Mouse (Mus musculus): Measurements from ENCODE around the gene Pmch. TPM values are rescaled to one million over a fixed set of nuclear protein-coding genes. Genes with fewer than 3 reads are reported as not detected.

Pmch gene
- polyA plus RNA-seq, 1 experiment from 2014 or later = 0.26 TPM

- Histone ChIP-seq H3K27ac (ENCODE audit: low read length) (no peak overlapping the region), H3K36me3 (ENCODE audit: insufficient read depth, low read length) (peaks cover 5% of the 10 kb centered on the region; the same call in 1 of the 2 replicates), H3K9ac (replicated peaks; ENCODE audit: low read length) (no peak overlapping the region), H3K27me3 (ENCODE audit: insufficient read depth, low read length) (no peaks in the 10 kb centered on the region), H3K4me2 (replicated peaks; ENCODE audit: low read depth, low read length) (no peak overlapping the region), H3K9me3 (ENCODE audit: low read length) (no peaks in the 10 kb centered on the region), H3K4me1 (ENCODE audit: insufficient read depth, low read length) (no peaks in the 10 kb centered on the region), H3K4me3 (ENCODE audit: low read length) (no peak overlapping the region)
- ATAC-seq (ENCODE audit: low FRiP score, low TSS enrichment) = no peak
- 90% methylated on average over 2 of the region's 2 CpGs for WGBS
These were observed 22.4 kb downstream of the Pmch start for GRCm38 (mm10) chr10:88113290-88113689.

GRCm38 (mm10) chr10:88119721-88120120 is 28.8 kb downstream of the Pmch start:
- ATAC-seq (ENCODE audit: low FRiP score, low TSS enrichment) = no peak
- H3K9me3 ChIP-seq (ENCODE audit: low read length) = no peaks in the 10 kb centered on the region
- no peaks in the 10 kb centered on the region for H3K27me3 ChIP-seq (ENCODE audit: insufficient read depth, low read length)
- no peak overlapping the region for H3K4me3 ChIP-seq (ENCODE audit: low read length)
- peaks cover 4% of the 10 kb centered on the region; the same call in 1 of the 2 replicates for H3K36me3 ChIP-seq (ENCODE audit: insufficient read depth, low read length)
- H3K9ac ChIP-seq (replicated peaks; ENCODE audit: low read length) = no peak overlapping the region
- H3K4me1 ChIP-seq (ENCODE audit: insufficient read depth, low read length) = no peaks in the 10 kb centered on the region
- H3K27ac ChIP-seq (ENCODE audit: low read length) = no peak overlapping the region
- no peak overlapping the region for H3K4me2 ChIP-seq (replicated peaks; ENCODE audit: low read depth, low read length)

- 95% methylated on average over 16 of the region's 16 CpGs for WGBS
- Histone ChIP-seq H3K9me3 (ENCODE audit: low read length) (no peaks in the 10 kb centered on the region), H3K36me3 (ENCODE audit: insufficient read depth, low read length) (peaks cover 3% of the 10 kb centered on the region; the same call in 1 of the 2 replicates), H3K4me1 (ENCODE audit: insufficient read depth, low read length) (no peaks in the 10 kb centered on the region), H3K4me3 (ENCODE audit: low read length) (no peak overlapping the region), H3K27ac (ENCODE audit: low read length) (no peak overlapping the region), H3K4me2 (replicated peaks; ENCODE audit: low read depth, low read length) (no peak overlapping the region), H3K27me3 (ENCODE audit: insufficient read depth, low read length) (no peaks in the 10 kb centered on the region), H3K9ac (replicated peaks; ENCODE audit: low read length) (no peak overlapping the region)
- no peak for ATAC-seq (ENCODE audit: low FRiP score, low TSS enrichment)
These were observed 44.8 kb downstream of the Pmch start for GRCm38 (mm10) chr10:88135630-88136029.

Other genes starting within 250 kb of the Pmch start
- 30.5 and 32.4 TPM in 2 replicates for gene Igf1, start 232.8 kb upstream of the Pmch start, polyA plus RNA-seq (2015; fragmentation: Nextera tagmentation; extraction: Ambion mirVana)
- 11.2 and 13.5 TPM in 2 replicates for gene Parpbp, start 55.9 kb downstream of the Pmch start, polyA plus RNA-seq (2015; fragmentation: Nextera tagmentation; extraction: Ambion mirVana)
- gene Nup37, start 55.9 kb downstream of the Pmch start, polyA plus RNA-seq (2015; fragmentation: Nextera tagmentation; extraction: Ambion mirVana) = 72.3 and 74.4 TPM in 2 replicates
- 63.2 and 70.5 TPM in 2 replicates for gene Washc3, start 110.0 kb downstream of the Pmch start, polyA plus RNA-seq (2015; fragmentation: Nextera tagmentation; extraction: Ambion mirVana)